Mouse (Mus musculus): ENCODE measurements around the gene Enc1. TPM values are rescaled to one million over a fixed set of nuclear protein-coding genes. Genes with fewer than 3 reads are reported as not detected.

Gene Enc1
- 204 and 210 TPM in 2 replicates for polyA plus RNA-seq (2012; rRNA removed)

DNA sequence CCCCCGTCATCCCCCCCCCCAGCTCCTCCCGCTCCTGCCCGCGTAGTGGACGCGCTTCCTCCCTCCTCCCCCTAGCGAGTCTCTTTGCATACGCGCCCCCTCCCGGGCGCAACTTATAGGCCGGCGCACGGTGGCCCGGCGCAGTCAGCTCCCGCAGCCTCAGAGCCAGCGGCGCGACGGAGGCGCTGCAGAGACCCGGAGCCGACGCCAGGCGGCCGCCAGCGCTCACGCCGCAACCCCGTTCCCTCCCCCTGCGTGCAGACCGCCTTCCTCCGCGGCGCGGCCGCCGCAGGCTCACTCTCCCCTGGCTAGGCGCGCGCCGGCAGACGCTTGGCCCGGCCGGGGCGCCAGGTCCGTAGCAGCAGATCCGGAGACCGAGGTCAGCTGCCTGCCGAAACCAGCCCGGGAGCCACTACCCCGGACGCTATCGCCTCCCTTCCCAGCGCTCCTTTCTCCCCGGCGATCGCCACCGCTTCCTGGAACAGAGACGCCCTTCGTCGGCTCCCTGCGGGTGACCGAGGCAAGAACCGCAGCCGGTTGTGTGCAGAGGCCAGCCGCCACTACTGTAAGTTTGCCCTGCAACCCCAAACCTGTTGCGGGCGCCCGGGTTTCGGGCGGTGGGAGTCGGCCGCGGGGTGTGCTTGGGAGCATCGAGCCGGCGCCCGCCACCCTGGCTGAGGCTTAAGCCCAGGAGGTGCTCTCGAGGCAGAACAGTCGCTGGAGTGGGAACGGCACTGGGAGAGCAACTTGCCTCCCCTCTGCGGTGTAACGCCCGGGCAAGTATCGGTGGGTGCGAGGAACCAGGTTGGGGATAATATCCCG, at the start of gene Enc1:
Gene Enc1, plus strand, starts transcription at position 141 of the 822 bp plus-strand sequence.
- peak; percentile 73 to 93 for DNase-seq (ENCODE audit: extremely low spot score in 1 of 2, low spot score in 1 of 2)

DNA sequence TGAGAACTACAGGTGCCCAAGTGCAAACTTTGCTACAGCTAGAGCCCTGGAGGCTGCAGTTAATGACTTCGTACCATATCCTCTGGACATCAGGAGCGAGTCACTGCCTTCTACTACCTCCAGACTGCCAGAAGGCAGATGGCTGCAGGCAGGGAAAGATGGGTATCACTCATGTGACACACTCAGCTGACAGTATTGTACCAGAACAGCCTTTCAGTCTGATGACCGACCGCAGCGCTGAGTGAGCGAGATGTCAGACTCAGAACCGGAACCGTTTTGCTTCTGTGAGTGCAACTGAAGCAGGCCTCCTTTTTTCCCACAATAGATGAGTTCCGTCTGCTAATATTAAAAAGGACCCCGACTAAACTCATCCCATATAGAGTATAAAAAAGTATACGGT, 48.3 kb upstream of the Enc1 start:
- DNase-seq (ENCODE audit: extremely low spot score in 1 of 2, low spot score in 1 of 2) = no peak

DNA sequence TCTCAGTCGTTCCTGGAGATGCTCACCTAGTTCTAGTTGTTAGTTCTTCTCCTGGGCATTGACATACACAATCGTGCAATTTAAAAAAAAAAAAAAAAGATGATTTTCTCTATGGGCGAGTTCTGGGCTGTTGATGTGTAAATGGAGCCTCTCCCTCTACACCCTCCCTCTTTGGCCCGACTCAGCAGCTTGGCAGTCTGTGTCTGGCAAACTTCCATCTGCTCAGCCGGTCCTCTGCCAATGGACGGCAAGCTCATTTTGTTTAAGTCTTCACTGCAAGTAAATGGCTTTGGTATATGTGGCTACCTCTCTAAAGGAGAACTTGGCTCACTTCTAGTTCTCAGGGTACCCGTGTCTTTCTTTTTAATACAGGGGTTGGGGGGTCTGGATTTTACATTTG, 47.5 kb upstream of the Enc1 start:
- DNase-seq (ENCODE audit: extremely low spot score in 1 of 2, low spot score in 1 of 2) = peak in 1 of 2 experiments; percentile 80

DNA sequence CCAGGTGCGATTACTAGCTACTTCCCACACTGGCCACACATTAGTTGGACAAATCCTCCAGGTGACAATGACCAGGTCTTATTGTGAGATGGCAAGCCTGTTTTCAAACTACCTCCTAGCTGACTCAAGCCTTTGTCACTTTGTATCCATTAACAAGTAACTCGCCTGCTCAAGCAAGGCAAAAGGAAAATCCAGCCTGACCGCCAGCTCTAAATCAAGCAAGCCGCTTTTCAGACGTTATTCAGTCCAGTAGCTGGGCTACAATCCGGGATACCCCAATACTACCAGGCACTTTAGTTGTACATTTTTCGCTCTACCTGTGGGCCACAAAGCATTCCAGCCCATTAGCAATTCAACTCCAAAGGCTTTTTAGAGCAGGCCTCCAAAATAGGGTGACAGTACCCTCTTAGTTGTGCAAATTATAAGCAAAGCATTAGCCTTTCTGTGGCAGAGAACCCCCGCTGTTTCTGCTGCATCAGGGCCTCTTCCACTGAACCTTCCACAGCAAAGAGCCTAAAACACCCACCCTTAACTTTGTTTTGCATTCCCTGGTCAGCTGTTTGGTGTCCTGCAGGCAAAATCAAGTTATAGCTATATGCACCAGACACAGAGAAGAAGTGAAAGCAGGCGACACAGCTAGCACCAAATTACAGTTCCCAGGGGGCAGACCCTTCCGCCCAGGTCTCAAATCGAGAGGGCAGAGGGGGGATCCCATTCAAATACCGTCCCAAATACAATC, 44.5 kb upstream of the Enc1 start:
- DNase-seq (ENCODE audit: extremely low spot score in 1 of 2, low spot score in 1 of 2) = no peak

DNA sequence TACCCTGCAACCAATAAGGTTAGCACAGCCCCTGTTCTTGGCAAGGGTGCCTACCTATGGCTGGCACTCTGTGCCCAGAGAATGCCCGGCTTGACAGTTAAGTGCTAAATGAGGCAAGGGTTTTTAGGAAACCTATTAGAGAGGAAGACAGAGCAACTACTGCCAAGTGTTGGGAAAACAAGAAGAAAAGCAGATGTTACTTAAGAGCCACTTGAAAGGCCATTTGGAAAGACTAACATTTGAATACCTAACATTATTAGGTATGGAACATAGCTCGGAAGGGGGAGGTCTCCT, 44.0 kb upstream of the Enc1 start:
- DNase-seq (ENCODE audit: extremely low spot score in 1 of 2, low spot score in 1 of 2) = no peak

DNA sequence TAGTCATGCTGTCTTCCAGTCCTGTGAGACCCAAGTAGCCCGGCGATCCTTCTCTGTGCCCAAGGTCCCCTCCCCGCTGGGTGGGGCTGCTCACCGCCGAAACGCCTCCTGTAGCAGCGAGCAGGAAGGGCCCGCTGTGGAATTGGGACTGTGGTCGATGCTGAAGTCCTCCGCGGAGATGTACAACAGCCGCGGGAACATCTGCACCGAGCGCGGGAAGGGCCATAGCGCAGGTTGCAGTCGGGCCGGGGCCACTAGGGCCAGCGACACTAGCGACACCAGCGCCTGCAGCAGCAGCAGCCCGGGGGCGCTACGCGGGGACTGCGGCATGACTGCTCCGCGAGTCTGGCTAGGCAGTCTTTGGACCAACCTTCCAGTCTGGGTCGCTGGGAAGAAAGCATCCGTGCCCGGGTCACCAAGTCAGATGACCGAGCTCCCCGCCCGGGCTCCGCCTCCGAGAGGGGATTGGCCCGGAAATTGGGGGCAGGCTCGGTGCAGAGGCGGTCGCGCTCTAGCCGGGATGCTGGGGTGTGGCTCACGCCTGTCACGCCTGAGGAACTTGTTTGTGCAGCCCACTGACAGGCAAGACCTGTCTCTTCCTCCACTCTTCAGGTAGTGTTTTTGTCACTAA, 42.9 kb upstream of the Enc1 start, which contains the start of gene Hexb:
Gene Hexb, minus strand, starts transcription at position 426 of the 631 bp plus-strand sequence.
- DNase-seq (ENCODE audit: extremely low spot score in 1 of 2, low spot score in 1 of 2) = peak; percentile 82 to 90

DNA sequence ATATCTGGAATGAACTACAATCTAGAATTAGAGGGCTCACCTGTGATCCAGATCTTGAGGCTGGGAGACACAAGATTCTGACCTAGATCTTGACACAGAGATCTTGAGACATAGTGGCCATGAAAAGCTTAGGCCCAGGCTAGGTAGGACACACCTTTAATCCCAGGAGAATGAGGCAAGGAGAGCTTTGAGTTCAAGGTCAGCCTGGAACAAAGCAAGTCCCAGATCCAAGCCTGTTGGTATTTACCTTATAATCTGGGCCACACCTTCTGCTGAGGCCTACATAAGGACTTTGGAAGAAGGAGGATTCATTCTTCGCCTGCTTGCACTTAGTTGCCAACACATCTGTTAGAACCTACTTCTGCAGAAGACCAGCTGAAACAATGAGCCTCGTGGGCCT, 41.8 kb upstream of the Enc1 start:
- DNase-seq (ENCODE audit: extremely low spot score in 1 of 2, low spot score in 1 of 2) = no peak

DNA sequence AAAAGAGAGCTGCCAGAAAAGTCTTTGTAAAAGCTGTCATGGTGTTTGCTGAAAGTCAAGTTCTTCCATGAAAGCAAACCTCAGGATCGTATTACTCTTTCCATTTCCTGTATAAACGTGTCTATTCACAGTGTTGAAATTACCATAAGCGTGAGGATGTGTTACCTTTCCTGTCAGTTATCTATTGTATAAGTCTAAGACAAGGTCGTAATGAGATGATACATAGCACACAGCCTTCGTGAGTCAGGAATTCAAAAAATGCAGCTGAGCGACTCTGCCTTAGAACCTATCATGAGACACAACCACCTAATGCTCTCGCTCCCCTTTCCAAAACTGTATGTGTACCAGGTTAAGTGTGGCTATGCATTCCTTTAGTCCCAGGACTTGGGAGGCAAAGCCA, 39.8 kb upstream of the Enc1 start:
- DNase-seq (ENCODE audit: extremely low spot score in 1 of 2, low spot score in 1 of 2) = no peak

DNA sequence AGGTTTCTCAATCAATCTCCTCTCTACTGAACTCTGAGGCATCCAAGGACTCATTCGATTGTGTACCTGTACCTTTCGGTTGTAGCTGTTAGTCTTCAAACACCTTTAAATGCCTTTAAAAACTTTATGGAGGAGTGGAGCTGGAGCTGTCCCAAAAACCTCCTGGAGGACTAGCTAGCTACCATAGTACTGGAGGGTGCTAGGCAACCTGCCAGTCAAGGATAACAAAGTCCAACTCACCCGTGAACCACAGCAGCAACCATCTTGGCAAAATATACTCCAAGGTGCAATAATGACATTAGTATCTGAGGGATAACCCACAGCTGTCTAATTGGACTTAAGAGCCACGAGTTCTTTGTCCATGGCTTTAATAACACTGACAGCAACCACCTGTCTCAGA, 39.0 kb upstream of the Enc1 start:
- DNase-seq (ENCODE audit: extremely low spot score in 1 of 2, low spot score in 1 of 2) = no peak

DNA sequence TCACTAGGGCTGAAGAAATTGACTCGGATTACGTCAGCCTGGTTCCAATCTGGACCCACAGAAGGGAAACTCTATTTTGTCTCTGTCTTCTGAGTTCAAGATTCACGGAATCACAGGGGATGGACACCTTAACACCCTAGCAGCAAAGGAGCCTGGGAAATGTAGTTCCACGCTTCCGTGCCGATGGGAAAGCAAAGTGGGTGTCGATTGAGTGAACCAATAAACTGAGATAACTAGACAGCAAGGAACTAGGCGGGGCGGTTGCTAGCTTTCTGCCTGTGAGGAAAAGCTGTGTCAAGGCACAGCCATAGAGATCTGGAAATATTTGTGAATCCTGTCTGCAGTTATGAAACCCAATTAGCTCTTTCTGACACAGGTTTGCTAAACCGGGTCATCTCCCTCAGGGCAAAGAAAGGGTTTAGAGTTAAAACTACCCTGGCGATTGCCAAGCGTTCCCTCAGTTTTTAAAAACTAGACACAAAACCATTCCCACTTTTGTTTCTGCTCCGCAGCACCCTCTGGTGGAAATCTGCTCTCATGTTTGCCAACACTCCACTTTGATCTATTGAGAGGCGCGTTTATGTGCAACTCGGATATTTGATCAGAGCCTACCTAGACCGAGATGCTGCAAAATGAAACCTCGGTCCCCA, 35.7 kb upstream of the Enc1 start:
- peak; percentile 89 to 94 for DNase-seq (ENCODE audit: extremely low spot score in 1 of 2, low spot score in 1 of 2)

DNA sequence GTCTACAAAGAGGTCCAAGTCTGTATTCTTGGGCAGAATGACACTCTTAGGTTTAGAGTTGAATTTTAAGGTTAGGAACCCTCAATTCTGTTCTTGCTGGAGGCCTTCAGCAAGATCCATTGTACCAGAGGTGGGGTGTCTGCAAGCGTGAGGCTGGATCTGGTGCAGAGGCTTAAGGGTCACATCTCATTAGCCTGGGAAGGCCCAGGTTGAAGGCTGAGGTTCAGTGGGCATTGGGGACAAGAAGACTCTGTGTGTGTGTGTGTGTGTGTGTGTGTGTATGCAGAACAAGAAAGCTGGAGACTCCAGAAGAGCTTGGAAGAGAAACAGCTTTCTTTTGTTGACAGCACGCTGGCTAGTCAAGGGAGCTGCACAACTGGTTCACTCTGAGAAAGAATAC, 34.9 kb upstream of the Enc1 start:
- DNase-seq (ENCODE audit: extremely low spot score in 1 of 2, low spot score in 1 of 2) = no peak

DNA sequence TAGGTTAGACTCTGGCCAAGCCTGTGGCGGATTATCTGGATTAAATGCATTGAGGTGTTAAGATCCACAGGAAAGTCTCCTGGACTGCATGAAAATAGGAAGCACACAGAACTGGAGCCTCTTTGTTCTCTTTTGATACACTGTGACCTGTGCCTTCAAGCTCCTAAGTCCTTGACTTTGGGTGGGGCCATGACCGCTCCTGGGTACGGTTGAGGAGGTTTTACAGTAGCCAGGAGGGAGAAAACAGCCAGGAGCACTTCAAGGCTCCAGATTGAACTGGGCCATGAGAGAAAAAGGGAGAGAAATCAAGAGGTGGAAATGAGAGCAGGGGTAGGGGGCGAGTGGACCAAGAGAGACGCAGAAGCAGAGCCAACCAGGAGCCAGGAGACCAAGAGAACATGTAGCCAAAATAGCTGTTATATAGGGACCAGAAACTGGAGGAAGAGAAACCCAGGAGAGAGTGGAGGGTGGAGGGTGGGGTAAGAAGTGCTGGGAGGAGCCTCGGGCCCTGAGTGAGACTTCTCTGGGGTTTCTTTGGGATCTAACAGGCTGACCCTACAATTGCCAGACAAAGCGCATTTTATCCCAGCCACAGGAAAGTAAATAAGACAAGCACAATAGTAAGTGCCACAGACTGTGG, 33.3 kb upstream of the Enc1 start:
- no peak for DNase-seq (ENCODE audit: extremely low spot score in 1 of 2, low spot score in 1 of 2)

DNA sequence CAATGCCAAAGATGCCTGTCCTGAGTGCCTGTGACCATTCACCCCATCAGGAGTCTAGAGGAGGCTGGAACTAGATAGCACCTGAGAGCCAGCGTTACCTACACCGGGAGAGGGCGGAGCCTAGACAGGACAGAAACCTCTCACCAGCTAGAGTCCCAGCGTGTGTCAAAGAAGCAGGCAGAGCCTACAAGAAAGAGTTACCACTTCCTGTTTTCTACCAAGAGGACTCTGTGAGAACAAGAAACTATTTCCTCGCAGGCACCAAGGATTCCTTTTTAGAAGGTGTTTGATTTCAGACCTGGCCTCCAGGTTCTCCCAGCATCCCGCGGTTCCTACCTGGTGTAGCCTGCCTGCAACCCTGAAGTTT, 32.8 kb upstream of the Enc1 start:
- no peak for DNase-seq (ENCODE audit: extremely low spot score in 1 of 2, low spot score in 1 of 2)

DNA sequence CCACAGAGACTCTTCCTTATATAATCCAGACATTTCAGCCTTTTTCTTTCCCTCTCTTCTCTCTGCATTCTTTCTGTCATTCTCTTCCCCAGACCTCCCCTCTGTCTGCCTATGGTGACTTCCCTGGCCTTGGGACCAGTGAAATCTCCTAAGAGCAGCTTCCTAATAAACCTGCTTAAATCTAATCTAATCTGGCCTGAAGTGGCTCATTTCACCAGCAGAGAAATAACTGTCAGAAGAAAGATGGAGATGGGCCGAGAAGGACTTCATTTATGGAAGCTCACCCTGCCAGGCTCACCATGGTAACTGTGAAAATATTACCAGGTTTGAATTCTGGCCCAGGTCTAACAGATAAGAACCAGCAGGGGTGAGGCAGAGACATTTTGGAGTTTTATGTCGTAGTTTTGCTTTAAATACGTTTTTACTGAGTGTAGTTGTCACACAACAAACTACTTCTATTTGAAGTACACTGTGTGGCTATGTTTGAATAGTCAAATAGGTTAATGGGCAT, 32.4 kb upstream of the Enc1 start:
- no peak for DNase-seq (ENCODE audit: extremely low spot score in 1 of 2, low spot score in 1 of 2)

DNA sequence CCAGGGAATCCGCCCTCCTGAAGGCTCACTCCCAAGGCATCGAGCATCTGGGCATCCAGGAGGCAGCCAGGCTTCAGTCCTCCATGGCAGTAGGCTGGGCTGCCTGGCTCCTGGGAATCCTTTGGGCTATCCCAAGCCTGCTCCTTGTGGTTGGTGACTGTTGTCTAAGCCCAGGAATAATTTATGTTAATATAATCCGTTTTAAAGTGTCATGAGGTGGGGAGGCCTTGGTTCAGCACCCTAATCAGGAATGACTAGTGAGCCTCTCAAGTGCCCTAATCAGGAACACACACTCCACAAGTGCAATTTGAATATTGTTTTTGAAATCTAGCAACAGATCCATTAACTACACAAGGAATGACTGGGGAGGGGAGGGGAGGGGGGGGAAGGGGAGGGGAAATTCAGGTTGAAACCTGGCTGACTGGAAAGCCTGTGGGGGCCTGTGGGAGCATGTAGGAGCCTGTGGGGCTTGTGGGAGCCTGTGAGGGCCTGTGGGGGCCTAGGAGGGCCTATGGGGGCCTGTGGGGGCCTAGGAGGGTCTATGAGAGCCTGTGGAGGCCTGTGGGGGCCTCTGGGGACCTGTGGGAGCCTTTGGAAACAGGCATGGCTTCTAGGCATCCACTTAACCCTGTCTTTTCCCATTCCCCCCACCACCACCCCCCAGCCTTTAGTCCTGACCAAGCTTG, 26.2 kb upstream of the Enc1 start:
- no peak for DNase-seq (ENCODE audit: extremely low spot score in 1 of 2, low spot score in 1 of 2)

DNA sequence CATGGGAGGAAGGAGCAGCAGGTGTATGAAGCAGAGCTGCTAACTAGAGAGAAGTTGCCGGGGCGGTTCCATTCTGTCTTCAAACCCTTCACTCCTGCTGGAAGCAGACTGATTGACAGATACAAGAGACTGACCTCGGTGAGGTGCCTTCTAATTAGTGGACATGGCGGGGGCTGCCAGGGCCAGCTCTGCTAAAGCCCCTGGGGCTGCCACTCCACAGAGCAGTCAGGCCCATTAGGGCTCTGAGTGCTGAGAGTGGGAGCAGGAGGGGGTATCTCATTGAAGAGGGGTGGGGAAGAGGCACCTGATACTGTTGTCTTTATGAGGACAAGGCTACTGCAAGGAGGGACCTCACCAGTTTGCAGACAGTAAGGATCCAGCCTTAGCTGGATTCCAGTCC, 25.3 kb upstream of the Enc1 start:
- DNase-seq (ENCODE audit: extremely low spot score in 1 of 2, low spot score in 1 of 2) = no peak

DNA sequence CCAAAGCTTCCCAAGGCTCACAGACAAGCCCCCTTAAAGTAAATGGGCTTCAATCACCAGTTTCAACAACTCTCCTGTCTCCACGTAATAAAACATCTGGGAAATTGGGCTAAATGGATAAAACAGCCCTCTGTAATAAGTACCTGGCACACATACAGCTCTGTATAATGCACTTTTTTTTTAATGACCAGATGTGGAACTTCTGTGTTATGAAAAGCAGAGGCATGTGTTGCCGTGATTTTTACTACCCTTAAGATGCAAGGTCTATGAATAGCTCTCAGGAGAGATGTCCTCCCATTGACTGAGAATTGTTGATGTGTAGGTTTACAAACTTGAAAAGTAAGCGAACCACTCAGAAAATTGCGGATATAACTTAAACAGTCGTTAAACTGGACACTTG, 24.7 kb upstream of the Enc1 start:
- DNase-seq (ENCODE audit: extremely low spot score in 1 of 2, low spot score in 1 of 2) = no peak

DNA sequence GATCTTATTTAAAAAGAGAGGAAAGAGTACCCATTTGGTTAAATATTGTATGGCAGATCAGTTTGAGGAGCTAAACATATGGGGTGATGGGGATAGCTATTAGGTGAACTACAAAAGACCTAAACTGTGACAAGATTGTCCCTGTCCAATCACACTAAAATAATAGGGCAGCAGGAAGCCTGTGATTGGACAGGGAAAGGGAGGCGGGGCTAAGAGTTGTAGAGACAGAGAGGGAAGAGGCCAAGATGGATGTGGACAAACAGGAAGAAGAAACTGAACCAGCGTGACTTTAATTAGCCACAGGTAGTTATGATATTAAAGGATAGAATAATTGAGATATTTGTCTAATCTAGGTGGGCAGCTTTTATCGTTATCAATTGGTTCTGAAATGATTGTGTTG, 20.9 kb upstream of the Enc1 start:
- no peak for DNase-seq (ENCODE audit: extremely low spot score in 1 of 2, low spot score in 1 of 2)

DNA sequence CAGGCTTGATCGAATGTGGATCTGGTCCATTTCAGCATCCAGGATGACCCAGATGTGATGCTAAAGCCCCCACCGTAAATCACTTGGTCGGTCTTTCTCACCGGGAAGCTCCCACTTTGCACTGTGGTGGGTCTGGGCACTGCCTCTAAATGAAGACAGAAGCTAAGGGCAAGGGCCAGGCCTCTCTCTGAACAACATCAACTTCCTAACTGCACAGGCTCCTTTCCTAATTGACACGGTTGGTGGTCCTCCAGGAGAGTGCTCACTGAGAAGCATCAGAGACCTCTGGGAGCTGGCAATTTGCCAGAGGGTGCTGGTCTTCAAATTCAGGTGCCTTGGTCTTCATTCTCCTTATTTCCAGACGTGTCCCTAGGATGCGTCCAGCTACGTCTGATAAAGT, 17.0 kb upstream of the Enc1 start:
- no peak for DNase-seq (ENCODE audit: extremely low spot score in 1 of 2, low spot score in 1 of 2)

DNA sequence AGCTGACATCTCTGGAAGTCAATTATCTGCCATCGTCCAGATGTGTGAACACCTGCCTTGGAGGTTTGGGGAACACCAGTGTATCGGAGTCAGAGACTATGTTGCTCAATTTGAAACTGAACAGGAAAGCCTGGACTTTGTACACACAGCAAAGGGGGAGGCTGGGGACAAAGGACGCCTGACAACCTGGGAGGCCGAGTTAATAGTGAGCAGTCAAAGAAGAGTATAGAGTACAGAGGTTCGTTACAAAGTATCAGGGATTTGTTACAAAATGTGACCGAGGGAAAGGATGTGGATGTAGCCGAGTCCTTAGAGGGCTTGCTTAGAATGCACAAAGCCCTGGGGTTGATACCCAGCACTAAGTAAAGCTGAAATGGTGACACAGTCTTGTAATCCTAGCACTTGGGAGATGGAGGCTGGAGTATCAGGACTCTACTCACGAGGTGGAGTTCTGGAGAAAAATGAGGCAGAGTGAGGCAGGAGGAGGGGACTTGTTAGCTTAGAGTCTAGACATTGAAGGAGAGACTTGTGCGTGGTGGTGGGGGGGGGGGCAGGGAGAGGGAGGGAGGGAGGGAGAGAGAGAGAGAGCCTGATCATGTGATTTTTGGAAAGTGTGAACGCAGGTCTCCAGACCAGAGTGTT, 16.4 kb upstream of the Enc1 start:
- DNase-seq (ENCODE audit: extremely low spot score in 1 of 2, low spot score in 1 of 2) = no peak

Data from frontal cortex, adult 2 months (tissue).